Comparison of ENCODE assay signal across 7 mouse cellular contexts in the genomic region with DNA sequence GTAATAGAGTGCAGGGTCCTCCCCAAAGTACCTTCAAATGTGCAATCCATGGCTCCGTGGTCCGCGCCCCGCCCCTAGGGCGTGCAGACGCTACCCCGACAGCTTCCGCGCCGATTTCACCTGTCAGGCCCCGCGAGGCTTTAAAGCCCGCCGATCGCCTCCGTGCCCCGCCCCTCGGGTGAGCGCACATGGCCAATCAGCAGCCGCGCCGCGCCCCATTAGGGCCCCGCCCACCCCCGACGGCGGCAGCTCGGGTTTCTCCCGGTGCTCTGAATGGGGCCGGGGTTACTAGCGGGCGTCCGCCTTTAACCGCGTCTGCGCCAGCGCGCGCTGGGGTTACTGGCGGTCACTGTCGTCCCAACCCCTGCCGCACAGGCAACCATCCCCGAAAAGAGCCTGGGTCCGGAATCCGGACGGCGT. TPM values are rescaled to one million over a fixed set of nuclear protein-coding genes. Genes with fewer than 3 reads are reported as not detected.
DNase-seq lines count a peak whose midpoint lies in the region; ATAC-seq lines count a peak whose summit lies in the region.

No protein-coding gene starts in this region.

- H3K4me2 ChIP-seq in embryonic facial prominence, embryonic 11.5 days (ENCODE audit: low read depth, low read length): peak overlapping the region; percentile 81
- peak overlapping the region; percentile 76 for H3K4me2 ChIP-seq in midbrain, embryonic 12.5 days (replicated peaks)

- H3K9ac ChIP-seq in embryonic facial prominence, embryonic 11.5 days (replicated peaks; ENCODE audit: low read length): peak overlapping the region; percentile 56
- H3K9ac ChIP-seq in midbrain, embryonic 12.5 days (replicated peaks): peak overlapping the region; percentile 62

- peak overlapping the region; percentile 38 for H3K4me3 ChIP-seq in embryonic facial prominence, embryonic 11.5 days (ENCODE audit: low read depth, low read length)
- H3K4me3 ChIP-seq in limb, embryonic 10.5 days: peak overlapping the region; percentile 51
- peak overlapping the region; percentile 50 for H3K4me3 ChIP-seq in midbrain, embryonic 12.5 days

- H3K4me1 ChIP-seq in embryonic facial prominence, embryonic 11.5 days (ENCODE audit: control insufficient read depth, insufficient read depth, low read length): peaks cover 13% of the 10 kb centered on the region
- peaks cover 81% of the 10 kb centered on the region for H3K4me1 ChIP-seq in limb, embryonic 10.5 days
- peaks cover 66% of the 10 kb centered on the region for H3K4me1 ChIP-seq in midbrain, embryonic 12.5 days

- no peaks in the 10 kb centered on the region for H3K9me3 ChIP-seq in embryonic facial prominence, embryonic 11.5 days (replicated peaks; ENCODE audit: control insufficient read depth, low read length)
- H3K9me3 ChIP-seq in limb, embryonic 10.5 days (replicated peaks): no peaks in the 10 kb centered on the region
- no peaks in the 10 kb centered on the region for H3K9me3 ChIP-seq in midbrain, embryonic 12.5 days

- peak; percentile 73 for ATAC-seq in embryonic facial prominence, embryonic 11.5 days (replicated peaks; ENCODE audit: insufficient number of reproducible peaks, low FRiP score, low TSS enrichment, low read depth)
- peak; percentile 92 for ATAC-seq in midbrain, embryonic 12.5 days (ENCODE audit: low FRiP score, low read depth)

- H3K27me3 ChIP-seq in embryonic facial prominence, embryonic 11.5 days (ENCODE audit: control insufficient read depth, insufficient read depth, low read length): no peaks in the 10 kb centered on the region
- H3K27me3 ChIP-seq in limb, embryonic 10.5 days (ENCODE audit: low read depth, poor library complexity, severe bottlenecking): no peaks in the 10 kb centered on the region
- no peaks in the 10 kb centered on the region for H3K27me3 ChIP-seq in midbrain, embryonic 12.5 days

- H3K36me3 ChIP-seq in embryonic facial prominence, embryonic 11.5 days (replicated peaks; ENCODE audit: control insufficient read depth, insufficient read depth, low read depth, low read length): no peaks in the 10 kb centered on the region; the same call in 1 of the 2 replicates
- peaks cover 26% of the 10 kb centered on the region for H3K36me3 ChIP-seq in limb, embryonic 10.5 days
- peaks cover 21% of the 10 kb centered on the region for H3K36me3 ChIP-seq in midbrain, embryonic 12.5 days

- WGBS in embryonic facial prominence, embryonic 11.5 days: under 1% methylated on average over 47 of the region's 47 CpGs
- under 1% methylated on average over 46 of the region's 47 CpGs for WGBS in limb, embryonic 10.5 days
- under 1% methylated on average over 47 of the region's 47 CpGs for WGBS in midbrain, embryonic 12.5 days

- peak overlapping the region; percentile 70 for H3K27ac ChIP-seq in embryonic facial prominence, embryonic 11.5 days (replicated peaks; ENCODE audit: low read depth, low read length)
- peak overlapping the region; percentile 91 for H3K27ac ChIP-seq in limb, embryonic 10.5 days
- H3K27ac ChIP-seq in midbrain, embryonic 12.5 days (replicated peaks): peak overlapping the region; percentile 87

- peak; percentile 98 for DNase-seq in adrenal gland, postnatal 14 days
- peak; percentile 97 for DNase-seq in embryonic facial prominence, embryonic 11.5 days (ENCODE audit: low spot score)
- DNase-seq in heart, adult 11 months: peak; percentile 100
- peak; percentile 95 for DNase-seq in kidney, adult 11 months
- peak; percentile 99 for DNase-seq in limb, embryonic 10.5 days (ENCODE audit: low spot score)
- DNase-seq in skeletal muscle tissue, adult 2 months (ENCODE audit: low read depth, low spot score): peak; percentile 85

RNA-seq across cellular contexts. Expression of a gene that starts 12.1 kb away (rescaled TPM):
- total RNA-seq in adrenal gland, postnatal 14 days (2021): 102 and 130 TPM in 2 replicates
- 45.1 and 46.7 TPM in 2 replicates for polyA plus RNA-seq in embryonic facial prominence, embryonic 11.5 days (2014; fragmentation: Nextera tagmentation; extraction: Ambion mirVana)
- 56.2 and 56.6 TPM in 2 replicates for polyA plus RNA-seq in limb, embryonic 10.5 days (2016; fragmentation: Nextera tagmentation; extraction: Ambion mirVana)
- polyA plus RNA-seq in midbrain, embryonic 12.5 days (2016; fragmentation: Nextera tagmentation; extraction: Ambion mirVana): 46.8 and 56.8 TPM in 2 replicates

Comparison
In these comparisons a context has a peak if more than half of its experiments do, and no peak if none do; other contexts are left out.
1. Peak in every context shown above with its lines: DNase-seq, ATAC-seq, H3K4me3 ChIP-seq and H3K27ac ChIP-seq.